Mouse (Mus musculus): ENCODE data around the gene Odf2. TPM values are rescaled to one million over a fixed set of nuclear protein-coding genes. Genes with fewer than 3 reads are reported as not detected.

The Odf2 gene
- polyA plus RNA-seq, 1 experiment from 2014 or later = 21.8 TPM

- Histone ChIP-seq H3K4me3 (ENCODE audit: low read depth, low read length) (peak overlapping the region; percentile 99; the same call in 1 of the 2 replicates), H3K9me3 (ENCODE audit: low read length) (no peaks in the 10 kb centered on the region), H3K4me2 (replicated peaks; ENCODE audit: low read depth, low read length) (peak overlapping the region; percentile 70), H3K27me3 (replicated peaks; ENCODE audit: insufficient read depth, low read length) (no peaks in the 10 kb centered on the region), H3K27ac (ENCODE audit: low read length) (peak overlapping the region; percentile 11; the same call in 1 of the 2 replicates), H3K36me3 (ENCODE audit: insufficient read depth, low read length) (no peaks in the 10 kb centered on the region), H3K9ac (replicated peaks; ENCODE audit: low read depth) (0 out of 2 replicates have a peak overlapping the region, but pooled peaks have one; percentile 12), H3K4me1 (ENCODE audit: insufficient read depth, low read depth, low read length) (peaks cover 25% of the 10 kb centered on the region; the same call in 1 of the 2 replicates)
- no peak for DNase-seq (ENCODE audit: low spot score)
- WGBS = 47% methylated on average over 5 of the region's 5 CpGs
- TF ChIP-seq CTCF (IDR thresholded peaks at IDR 0.05) (no peak), EP300 (IDR thresholded peaks at IDR 0.05) (no peak)
- no peak for ATAC-seq
Measured at GRCm38 (mm10) chr2:29967768-29968167, 78.7 kb downstream of the Odf2 start.

- no peaks in the 10 kb centered on the region for H3K27me3 ChIP-seq (replicated peaks; ENCODE audit: insufficient read depth, low read length)
- DNase-seq (ENCODE audit: low spot score) = peak; percentile 63
- H3K36me3 ChIP-seq (ENCODE audit: insufficient read depth, low read length) = no peaks in the 10 kb centered on the region
- no peaks in the 10 kb centered on the region for H3K9me3 ChIP-seq (ENCODE audit: low read length)
- 44% methylated on average over 5 of the region's 5 CpGs for WGBS
- H3K9ac ChIP-seq (replicated peaks; ENCODE audit: low read depth) = no peak overlapping the region
- no peak for TF ChIP-seq CTCF (IDR thresholded peaks at IDR 0.05)
- TF ChIP-seq EP300 (IDR thresholded peaks at IDR 0.05) = no peak
- no peak for ATAC-seq
- H3K4me3 ChIP-seq (ENCODE audit: low read depth, low read length) = no peak overlapping the region
- peaks cover 26% of the 10 kb centered on the region; the same call in 1 of the 2 replicates for H3K4me1 ChIP-seq (ENCODE audit: insufficient read depth, low read depth, low read length)
- no peak overlapping the region for H3K27ac ChIP-seq (ENCODE audit: low read length)
- peak overlapping the region; percentile 22; the same call in 1 of the 2 replicates for H3K4me2 ChIP-seq (replicated peaks; ENCODE audit: low read depth, low read length)
Measured at GRCm38 (mm10) chr2:29968638-29969037, 79.6 kb downstream of the Odf2 start.

- no peak overlapping the region for H3K4me3 ChIP-seq (ENCODE audit: low read depth, low read length)
- H3K27me3 ChIP-seq (replicated peaks; ENCODE audit: insufficient read depth, low read length) = no peaks in the 10 kb centered on the region
- H3K9ac ChIP-seq (replicated peaks; ENCODE audit: low read depth) = no peak overlapping the region
- ATAC-seq (peak; percentile 86), DNase-seq (ENCODE audit: low spot score) (peak; percentile 87)
- WGBS = 40% methylated on average over 9 of the region's 9 CpGs
- H3K4me1 ChIP-seq (ENCODE audit: insufficient read depth, low read depth, low read length) = peaks cover 26% of the 10 kb centered on the region; the same call in 1 of the 2 replicates
- H3K9me3 ChIP-seq (ENCODE audit: low read length) = no peaks in the 10 kb centered on the region
- peaks cover 2% of the 10 kb centered on the region; the same call in 1 of the 2 replicates for H3K36me3 ChIP-seq (ENCODE audit: insufficient read depth, low read length)
- peak overlapping the region; percentile 81 for H3K27ac ChIP-seq (ENCODE audit: low read length)
- TF ChIP-seq CTCF (IDR thresholded peaks at IDR 0.05) (no peak), EP300 (IDR thresholded peaks at IDR 0.05) (peak; percentile 94)
- peak overlapping the region; percentile 15; the same call in 1 of the 2 replicates for H3K4me2 ChIP-seq (replicated peaks; ENCODE audit: low read depth, low read length)
Measured at GRCm38 (mm10) chr2:29971838-29972635, 83.0 kb downstream of the Odf2 start.

- Histone ChIP-seq H3K27ac (ENCODE audit: low read length) (peak overlapping the region; percentile 47; the same call in 1 of the 2 replicates), H3K9me3 (ENCODE audit: low read length) (no peaks in the 10 kb centered on the region)
- DNase-seq (ENCODE audit: low spot score) = peak; percentile 53
Measured at GRCm38 (mm10) chr2:29973525-29973924, 84.5 kb downstream of the Odf2 start.

GRCm38 (mm10) chr2:29977307-29977706, 88.3 kb downstream of the Odf2 start:
- H3K4me1 ChIP-seq (ENCODE audit: insufficient read depth, low read depth, low read length) = peaks cover 5% of the 10 kb centered on the region; the same call in 1 of the 2 replicates
- no peak overlapping the region for H3K4me2 ChIP-seq (replicated peaks; ENCODE audit: low read depth, low read length)
- H3K27ac ChIP-seq (ENCODE audit: low read length) = no peak overlapping the region
- TF ChIP-seq CTCF (IDR thresholded peaks at IDR 0.05) (peak; percentile 81), EP300 (IDR thresholded peaks at IDR 0.05) (no peak)
- no peaks in the 10 kb centered on the region for H3K9me3 ChIP-seq (ENCODE audit: low read length)
- no peak overlapping the region for H3K4me3 ChIP-seq (ENCODE audit: low read depth, low read length)
- DNase-seq (ENCODE audit: low spot score) = peak; percentile 87
- H3K27me3 ChIP-seq (replicated peaks; ENCODE audit: insufficient read depth, low read length) = no peaks in the 10 kb centered on the region
- H3K9ac ChIP-seq (replicated peaks; ENCODE audit: low read depth) = no peak overlapping the region
- peaks cover 32% of the 10 kb centered on the region for H3K36me3 ChIP-seq (ENCODE audit: insufficient read depth, low read length)
- no peak for ATAC-seq

More at GRCm38 (mm10) chr2:29973525-29973924, 84.5 kb downstream of the Odf2 start:
- 9% methylated on average over 2 of the region's 2 CpGs for WGBS
- Histone ChIP-seq H3K9ac (replicated peaks; ENCODE audit: low read depth) (no peak overlapping the region), H3K4me3 (ENCODE audit: low read depth, low read length) (no peak overlapping the region), H3K36me3 (ENCODE audit: insufficient read depth, low read length) (peaks cover 8% of the 10 kb centered on the region; the same call in 1 of the 2 replicates), H3K27me3 (replicated peaks; ENCODE audit: insufficient read depth, low read length) (no peaks in the 10 kb centered on the region), H3K4me1 (ENCODE audit: insufficient read depth, low read depth, low read length) (peaks cover 15% of the 10 kb centered on the region; the same call in 1 of the 2 replicates), H3K4me2 (replicated peaks; ENCODE audit: low read depth, low read length) (no peak overlapping the region)
- no peak for TF ChIP-seq CTCF (IDR thresholded peaks at IDR 0.05)
- peak; percentile 66 for TF ChIP-seq EP300 (IDR thresholded peaks at IDR 0.05)
- peak; percentile 79 for ATAC-seq

GRCm38 (mm10) chr2:29980661-29981060, 91.6 kb downstream of the Odf2 start:
- no peak for ATAC-seq
- Histone ChIP-seq H3K27me3 (replicated peaks; ENCODE audit: insufficient read depth, low read length) (no peaks in the 10 kb centered on the region), H3K36me3 (ENCODE audit: insufficient read depth, low read length) (peaks cover 58% of the 10 kb centered on the region), H3K4me3 (ENCODE audit: low read depth, low read length) (no peak overlapping the region), H3K9me3 (ENCODE audit: low read length) (no peaks in the 10 kb centered on the region), H3K9ac (replicated peaks; ENCODE audit: low read depth) (no peak overlapping the region), H3K4me2 (replicated peaks; ENCODE audit: low read depth, low read length) (no peak overlapping the region), H3K4me1 (ENCODE audit: insufficient read depth, low read depth, low read length) (no peaks in the 10 kb centered on the region), H3K27ac (ENCODE audit: low read length) (no peak overlapping the region)
- 85% methylated on average over 1 of the region's 1 CpGs for WGBS
- no peak for TF ChIP-seq CTCF (IDR thresholded peaks at IDR 0.05)
- no peak for TF ChIP-seq EP300 (IDR thresholded peaks at IDR 0.05)
- no peak for DNase-seq (ENCODE audit: low spot score)

Small RNA genes within 50 kb of the gene (microRNA-seq; reads per million reads assigned to microRNA genes)
- not detected for gene Mir219a-2
- gene Mir219b = not detected

Other genes with a start within 250 kb of the Odf2 start
- gene Gm13420, start 137.5 kb upstream of the Odf2 start, polyA plus RNA-seq (2015; fragmentation: Nextera tagmentation; extraction: Ambion mirVana) = 0.21 and 0.37 TPM in 2 replicates
- gene Gm13547, start 129.9 kb upstream of the Odf2 start, polyA plus RNA-seq (2015; fragmentation: Nextera tagmentation; extraction: Ambion mirVana) = not detected in 2 replicates
- gene Coq4, start 101.7 kb upstream of the Odf2 start, polyA plus RNA-seq (2015; fragmentation: Nextera tagmentation; extraction: Ambion mirVana) = 11.7 and 13.1 TPM in 2 replicates
- 16.2 and 18.5 TPM in 2 replicates for gene Trub2, start 100.7 kb upstream of the Odf2 start, polyA plus RNA-seq (2015; fragmentation: Nextera tagmentation; extraction: Ambion mirVana)
- gene Slc27a4, start 86.6 kb upstream of the Odf2 start, polyA plus RNA-seq (2015; fragmentation: Nextera tagmentation; extraction: Ambion mirVana) = 11.8 and 12.1 TPM in 2 replicates
- gene Urm1, start 69.1 kb upstream of the Odf2 start, polyA plus RNA-seq (2015; fragmentation: Nextera tagmentation; extraction: Ambion mirVana) = 13.5 and 19.0 TPM in 2 replicates
- 5.4 and 5.6 TPM in 2 replicates for gene Cercam, start 20.1 kb upstream of the Odf2 start, polyA plus RNA-seq (2015; fragmentation: Nextera tagmentation; extraction: Ambion mirVana)
- gene Gle1, start 46.2 kb downstream of the Odf2 start, polyA plus RNA-seq (2015; fragmentation: Nextera tagmentation; extraction: Ambion mirVana) = 32.4 and 33.2 TPM in 2 replicates
- 112 and 115 TPM in 2 replicates for gene Sptan1, start 76.3 kb downstream of the Odf2 start, polyA plus RNA-seq (2015; fragmentation: Nextera tagmentation; extraction: Ambion mirVana)
- gene Wdr34, start 159.7 kb downstream of the Odf2 start, polyA plus RNA-seq (2015; fragmentation: Nextera tagmentation; extraction: Ambion mirVana) = 15.2 and 19.5 TPM in 2 replicates
- 167 and 186 TPM in 2 replicates for gene Set, start 168.2 kb downstream of the Odf2 start, polyA plus RNA-seq (2015; fragmentation: Nextera tagmentation; extraction: Ambion mirVana)
- gene Pkn3, start 188.5 kb downstream of the Odf2 start, polyA plus RNA-seq (2015; fragmentation: Nextera tagmentation; extraction: Ambion mirVana) = 9.8 and 11.0 TPM in 2 replicates
- 37.7 and 40.0 TPM in 2 replicates for gene Zdhhc12, start 204.4 kb downstream of the Odf2 start, polyA plus RNA-seq (2015; fragmentation: Nextera tagmentation; extraction: Ambion mirVana)
- 4.9 and 5.0 TPM in 2 replicates for gene Zer1, start 235.4 kb downstream of the Odf2 start, polyA plus RNA-seq (2015; fragmentation: Nextera tagmentation; extraction: Ambion mirVana)
- gene Tbc1d13, start 244.5 kb downstream of the Odf2 start, polyA plus RNA-seq (2015; fragmentation: Nextera tagmentation; extraction: Ambion mirVana) = 4.5 and 6.5 TPM in 2 replicates